Mouse (Mus musculus) heart, adult 2 months (tissue): ENCODE measurements around the gene Rpl26. TPM values are rescaled to one million over a fixed set of nuclear protein-coding genes. Genes with fewer than 3 reads are reported as not detected.

Experiments used
- DNase-seq, 2 experiments: peaks; one replicate each; pipeline ENCODE4 v3.0.0; 2021
- H3K27ac ChIP-seq: fragments of 200-600 bp; 2 replicates; pipeline ENCODE4 v1.8.1; 2022
- H3K27me3 ChIP-seq: fragments of 200-500 bp; 2 replicates; pipeline ENCODE4 v1.6.1; 2012; ENCODE audit warnings: mild to moderate bottlenecking, low read length, inconsistent platforms, mixed read lengths; ENCODE audit not compliant: control insufficient read depth, insufficient read depth
- H3K36me3 ChIP-seq: fragments of 200-500 bp; 2 replicates; pipeline ENCODE4 v1.6.1; 2012; ENCODE audit warnings: low read length, inconsistent platforms; ENCODE audit not compliant: control insufficient read depth, insufficient read depth
- H3K4me1 ChIP-seq: fragments of 200-500 bp; 2 replicates; pipeline ENCODE4 v1.6.1; 2011; ENCODE audit warnings: low read length; ENCODE audit not compliant: control insufficient read depth, insufficient read depth
- H3K4me3 ChIP-seq: fragments of 200-600 bp; 2 replicates; pipeline ENCODE4 v1.8.1; 2022
- H3K79me2 ChIP-seq: fragments of 200-500 bp; replicated peaks from 2 replicates; pipeline ENCODE4 v1.6.1; 2012; ENCODE audit warnings: mild to moderate bottlenecking, inconsistent platforms, low read length, moderate library complexity, mixed read lengths; ENCODE audit not compliant: control insufficient read depth, insufficient read depth
- H3K9ac ChIP-seq: fragments of 200-500 bp; 2 replicates; pipeline ENCODE4 v1.6.1; 2012; ENCODE audit warnings: low read depth, mild to moderate bottlenecking, control low read depth, inconsistent platforms, low read length, mixed read lengths
- CTCF ChIP-seq: fragments of 200-600 bp; IDR thresholded peaks from 2 replicates; pipeline ENCODE4 v1.8.1; 2022; ENCODE audit warnings: antibody characterized with exemption, mild to moderate bottlenecking, moderate library complexity
- EP300 ChIP-seq: fragments of 200-500 bp; IDR thresholded peaks from 2 replicates; pipeline ENCODE4 v1.6.1; 2011; ENCODE audit warnings: low read depth, low read length, control low read depth; ENCODE audit not compliant: insufficient read depth
- POLR2A ChIP-seq: fragments of 200-500 bp; IDR thresholded peaks from 2 replicates; pipeline ENCODE4 v1.6.1; 2011; ENCODE audit warnings: mild to moderate bottlenecking, low read depth, low read length, control low read depth; ENCODE audit not compliant: insufficient read depth
- WGBS: fragments of 180-500 bp; shearing (Covaris S2); methylation state at CpG from one replicate; pipeline ENCODE4 v1.1.7; 2018; 5-methylcytosine and 5-hydroxymethylcytosine counted together
- intact Hi-C: fragments of 180-260 bp; cut with DNase I; formaldehyde crosslinking; loops from one replicate; pipeline ENCODE4 v1.15.1; 2025
- polyA plus RNA-seq: library from polyadenylated mRNA; depleted of rRNA; stranded (reverse); fragments of >200 nt; gene quantifications from 2 replicates; pipeline ENCODE4 v1.2.3, GENCODE M21; 2012
- total RNA-seq, 2 experiments: library from RNA; stranded (reverse); gene quantifications; 2 replicates each; pipeline ENCODE4 v1.2.3; 2021

Gene Rpl26
- total and polyA plus RNA-seq, 3 experiments = 494 to 707 (median 648) TPM

- H3K9ac ChIP-seq = no peak overlapping the region
- H3K4me1 ChIP-seq = no peaks in the 10 kb centered on the region; the same call in 1 of the 2 replicates
- H3K79me2 ChIP-seq = no peaks in the 10 kb centered on the region
- H3K36me3 ChIP-seq = peaks cover 13% of the 10 kb centered on the region
- intact Hi-C loops = no loop called here
- no peak overlapping the region for H3K27ac ChIP-seq
- no peaks in the 10 kb centered on the region for H3K27me3 ChIP-seq
- 84% methylated on average over 8 of the region's 8 CpGs for WGBS
- no peak for DNase-seq
- no peak for TF ChIP-seq EP300
- TF ChIP-seq POLR2A = no peak
- TF ChIP-seq CTCF = no peak
- no peak overlapping the region for H3K4me3 ChIP-seq
Observed at GRCm38 (mm10) chr11:68899815-68900214, 1.6 kb upstream of the Rpl26 start.

DNA sequence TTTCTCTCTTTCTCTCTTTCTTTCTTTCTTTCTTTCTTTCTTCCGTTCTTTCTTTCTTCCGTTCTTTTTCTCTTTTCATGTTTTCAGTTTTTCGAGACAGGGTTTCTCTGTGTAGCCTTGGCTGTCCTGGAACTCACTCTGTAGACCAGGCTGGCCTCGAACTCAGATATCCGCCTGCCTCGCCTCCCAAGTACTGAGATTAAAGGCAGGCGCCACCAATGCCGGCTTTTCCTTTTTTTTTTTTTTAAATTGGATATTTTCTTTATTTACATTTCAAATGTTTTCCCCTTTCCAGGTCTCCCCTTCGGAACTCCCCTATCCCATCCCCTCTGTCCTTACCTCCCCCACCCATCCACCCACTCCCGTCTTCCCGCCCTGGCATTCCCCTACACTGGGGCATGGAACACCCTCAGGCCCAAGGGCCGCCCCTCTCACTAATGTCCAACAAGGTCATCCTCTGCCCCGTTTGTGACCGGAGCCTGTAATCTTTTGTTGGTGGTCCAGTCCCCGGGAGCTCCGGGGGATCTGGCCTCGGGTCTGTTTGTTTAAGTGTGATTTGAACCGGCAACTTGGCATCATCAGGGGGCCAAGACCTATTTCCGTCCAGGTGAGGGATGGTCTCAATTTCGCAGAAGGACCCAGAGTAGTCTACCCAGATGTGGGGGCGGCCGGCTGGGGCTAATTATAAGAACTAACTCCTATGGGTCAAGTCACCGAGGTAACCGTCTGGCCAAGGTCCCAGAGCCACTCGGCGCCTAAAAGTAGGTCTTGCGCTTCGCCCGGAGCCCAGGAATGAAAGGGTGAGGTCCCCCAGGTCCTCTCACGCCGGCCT is 648 bp upstream of the Rpl26 start:
- H3K27me3 ChIP-seq = no peaks in the 10 kb centered on the region
- no peaks in the 10 kb centered on the region for H3K79me2 ChIP-seq
- peaks cover 3% of the 10 kb centered on the region; the same call in 1 of the 2 replicates for H3K4me1 ChIP-seq
- peak overlapping the region; percentile 87 for H3K4me3 ChIP-seq
- no peak for DNase-seq
- intact Hi-C loops = no loop called here
- H3K27ac ChIP-seq = no peak overlapping the region
- H3K36me3 ChIP-seq = peaks cover 17% of the 10 kb centered on the region
- 26% methylated on average over 31 of the region's 31 CpGs for WGBS
- TF ChIP-seq POLR2A (no peak), CTCF (no peak), EP300 (no peak)
- peak overlapping the region; percentile 37 for H3K9ac ChIP-seq

DNA sequence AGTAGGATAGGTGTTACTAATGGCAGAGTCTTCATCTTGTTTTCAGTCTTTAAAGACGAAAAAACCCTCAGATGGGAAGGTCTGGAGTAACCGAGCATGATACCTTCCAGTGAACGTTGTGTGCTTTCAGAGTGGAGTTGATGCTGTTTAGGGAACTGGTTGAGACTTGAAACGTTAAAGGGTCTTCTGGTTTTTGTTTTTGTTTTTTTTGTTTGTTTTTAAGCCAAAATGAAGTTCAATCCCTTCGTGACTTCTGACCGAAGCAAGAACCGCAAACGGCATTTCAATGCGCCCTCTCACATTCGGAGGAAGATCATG is 623 bp downstream of the Rpl26 start:
- peak overlapping the region; percentile 94 for H3K9ac ChIP-seq
- H3K4me1 ChIP-seq = peaks cover 5% of the 10 kb centered on the region
- H3K27me3 ChIP-seq = no peaks in the 10 kb centered on the region
- WGBS = 2% methylated on average over 10 of the region's 10 CpGs
- no peaks in the 10 kb centered on the region for H3K79me2 ChIP-seq
- no peak for DNase-seq
- TF ChIP-seq EP300 = no peak
- H3K27ac ChIP-seq = peak overlapping the region; percentile 87
- intact Hi-C loops = no loop called here
- H3K36me3 ChIP-seq = peaks cover 17% of the 10 kb centered on the region
- peak overlapping the region; percentile 87 for H3K4me3 ChIP-seq

GRCm38 (mm10) chr11:68902367-68902766 is 984 bp downstream of the Rpl26 start:
- H3K36me3 ChIP-seq = peaks cover 17% of the 10 kb centered on the region
- H3K79me2 ChIP-seq = no peaks in the 10 kb centered on the region
- TF ChIP-seq POLR2A (no peak), CTCF (no peak), EP300 (no peak)
- peak overlapping the region; percentile 27; the same call in 1 of the 2 replicates for H3K4me3 ChIP-seq
- peaks cover 7% of the 10 kb centered on the region for H3K4me1 ChIP-seq
- DNase-seq = no peak
- no peak overlapping the region; the same call in 1 of the 2 replicates for H3K27ac ChIP-seq
- 3% methylated on average over 11 of the region's 11 CpGs for WGBS
- H3K9ac ChIP-seq = peak overlapping the region; percentile 41
- intact Hi-C loops = no loop called here
- no peaks in the 10 kb centered on the region for H3K27me3 ChIP-seq

- DNase-seq = no peak
- peaks cover 17% of the 10 kb centered on the region for H3K36me3 ChIP-seq
- H3K27me3 ChIP-seq = no peaks in the 10 kb centered on the region
- H3K27ac ChIP-seq = no peak overlapping the region
- no peaks in the 10 kb centered on the region for H3K79me2 ChIP-seq
- no peak for TF ChIP-seq EP300
- no peak for TF ChIP-seq CTCF
- TF ChIP-seq POLR2A = no peak
- H3K4me3 ChIP-seq = no peak overlapping the region
- intact Hi-C loops = no loop called here
- no peak overlapping the region for H3K9ac ChIP-seq
- H3K4me1 ChIP-seq = peaks cover 7% of the 10 kb centered on the region
- 79% methylated on average over 5 of the region's 5 CpGs for WGBS
Observed at GRCm38 (mm10) chr11:68902823-68903222, 1.4 kb downstream of the Rpl26 start.

GRCm38 (mm10) chr11:68903775-68904174 is 2.4 kb downstream of the Rpl26 start:
- intact Hi-C loops = loop anchor here (1.0 to 2.0 kb wide), 3 partner anchors 53 to 133 kb away; partner anchors contain the start of gene Arhgef15
- Histone ChIP-seq H3K27ac (no peak overlapping the region), H3K27me3 (no peaks in the 10 kb centered on the region), H3K4me3 (no peak overlapping the region), H3K4me1 (peaks cover 9% of the 10 kb centered on the region), H3K36me3 (peaks cover 17% of the 10 kb centered on the region), H3K79me2 (no peaks in the 10 kb centered on the region), H3K9ac (no peak overlapping the region)
- no peak for TF ChIP-seq POLR2A
- TF ChIP-seq CTCF = no peak
- TF ChIP-seq EP300 = no peak
- 76% methylated on average over 2 of the region's 2 CpGs for WGBS
- no peak for DNase-seq
